In genomic region chr1:136858724-136859123, GRCm38 (mm10) we compare ENCODE assay signal across 18 mouse cellular contexts.
DNase-seq lines count a peak whose midpoint lies in the region; ATAC-seq and TF ChIP-seq lines count a peak whose summit lies in the region.
"Had no signal": no experiment of that assay in that cellular context is flagged by ENCODE, and none has a peak within 500 bp of the region (broad histone marks: within the 10 kb centered on the region; RNA-seq: fewer than 3 reads in every experiment).

No protein-coding gene starts in this region.

- no peak for DNase-seq in lung, postnatal 0 days (ENCODE audit: low spot score)
- no peak for DNase-seq in lung, adult 2 months
- peak; percentile 2 to 5 for DNase-seq in B cell, adult 2 months
- peak; percentile 43 for DNase-seq in CD4-positive, CD25-positive, alpha-beta regulatory T cell, adult 2 months (ENCODE audit: low read depth, low spot score)
- DNase-seq in liver, postnatal 0 days = no peak
- no peak for DNase-seq in midbrain, embryonic 14.5 days
- no peak for DNase-seq in heart, postnatal 36 days
- DNase-seq: cerebellum, adult 2 months; kidney, adult 18-20 months; layer of hippocampus, postnatal 36 days; retina, postnatal 1 day had no signal

- H3K4me2 ChIP-seq in lung, postnatal 0 days (replicated peaks; ENCODE audit: low read depth, low read length) = no peak overlapping the region
- H3K4me2 ChIP-seq in liver, postnatal 0 days (ENCODE audit: low read depth, low read length) = no peak overlapping the region
- no peak overlapping the region for H3K4me2 ChIP-seq in midbrain, embryonic 14.5 days (ENCODE audit: low read length)
- no peak overlapping the region for H3K4me2 ChIP-seq in intestine, postnatal 0 days (replicated peaks; ENCODE audit: low read depth)
- H3K4me2 ChIP-seq: limb, embryonic 12.5 days; liver, embryonic 15.5 days; midbrain, embryonic 12.5 days; neural tube, embryonic 12.5 days had no signal

- intact Hi-C loops in heart, postnatal 36 days (cut with DNase I) = no loop called here

- 56% methylated on average over 4 of the region's 4 CpGs for WGBS in lung, postnatal 0 days
- WGBS in lung, adult 2 months = 56% methylated on average over 4 of the region's 4 CpGs
- WGBS in liver, postnatal 0 days (ENCODE audit: insufficient replicate concordance) = 48% methylated on average over 4 of the region's 4 CpGs
- 83% methylated on average over 4 of the region's 4 CpGs for WGBS in midbrain, embryonic 14.5 days
- WGBS in intestine, postnatal 0 days = 73% methylated on average over 4 of the region's 4 CpGs

- no peaks in the 10 kb centered on the region for H3K9me3 ChIP-seq in lung, postnatal 0 days (ENCODE audit: low read length)
- H3K9me3 ChIP-seq in liver, postnatal 0 days (ENCODE audit: low read length) = no peaks in the 10 kb centered on the region
- H3K9me3 ChIP-seq in midbrain, embryonic 14.5 days (ENCODE audit: control insufficient read depth, low read length) = no peaks in the 10 kb centered on the region
- no peaks in the 10 kb centered on the region for H3K9me3 ChIP-seq in intestine, postnatal 0 days (ENCODE audit: control insufficient read depth)
- H3K9me3 ChIP-seq: limb, embryonic 12.5 days; liver, embryonic 15.5 days; midbrain, embryonic 12.5 days; neural tube, embryonic 12.5 days had no signal

- H3K27me3 ChIP-seq in lung, postnatal 0 days (replicated peaks; ENCODE audit: insufficient read depth, low read length) = no peaks in the 10 kb centered on the region
- H3K27me3 ChIP-seq in liver, postnatal 0 days (ENCODE audit: insufficient read depth, low read length) = no peaks in the 10 kb centered on the region
- H3K27me3 ChIP-seq in midbrain, embryonic 14.5 days (ENCODE audit: control insufficient read depth, insufficient read depth, low read length) = no peaks in the 10 kb centered on the region
- H3K27me3 ChIP-seq in intestine, postnatal 0 days (replicated peaks; ENCODE audit: control insufficient read depth, insufficient read depth, low read length) = no peaks in the 10 kb centered on the region
- H3K27me3 ChIP-seq: limb, embryonic 12.5 days; liver, embryonic 15.5 days; midbrain, embryonic 12.5 days; neural tube, embryonic 12.5 days had no signal

- H3K4me1 ChIP-seq in lung, postnatal 0 days (ENCODE audit: insufficient read depth, low read depth, low read length) = no peaks in the 10 kb centered on the region
- H3K4me1 ChIP-seq in lung, adult 2 months (ENCODE audit: control insufficient read depth, insufficient read depth, low read length) = no peaks in the 10 kb centered on the region
- peaks cover 10% of the 10 kb centered on the region; the same call in 1 of the 2 replicates for H3K4me1 ChIP-seq in liver, postnatal 0 days (ENCODE audit: insufficient read depth)
- no peaks in the 10 kb centered on the region for H3K4me1 ChIP-seq in midbrain, embryonic 14.5 days (ENCODE audit: control insufficient read depth, insufficient read depth, low read length)
- no peaks in the 10 kb centered on the region for H3K4me1 ChIP-seq in intestine, postnatal 0 days (replicated peaks; ENCODE audit: control insufficient read depth, insufficient read depth, low read length)
- H3K4me1 ChIP-seq: neural tube, embryonic 12.5 days had no signal

- no peak overlapping the region for H3K9ac ChIP-seq in lung, postnatal 0 days (replicated peaks; ENCODE audit: low read depth)
- H3K9ac ChIP-seq in liver, postnatal 0 days (replicated peaks) = no peak overlapping the region
- no peak overlapping the region for H3K9ac ChIP-seq in midbrain, embryonic 14.5 days (replicated peaks; ENCODE audit: low read length)
- no peak overlapping the region for H3K9ac ChIP-seq in intestine, postnatal 0 days (ENCODE audit: low read depth, low read length)
- H3K9ac ChIP-seq: limb, embryonic 12.5 days; liver, embryonic 15.5 days; midbrain, embryonic 12.5 days; neural tube, embryonic 12.5 days had no signal

- TF ChIP-seq CTCF in lung, postnatal 0 days (IDR thresholded peaks at IDR 0.05) = 0 out of 2 replicates have a peak, but pooled peaks have one; percentile 3
- TF ChIP-seq CTCF in lung, adult 2 months (IDR thresholded peaks at IDR 0.05; ENCODE audit: insufficient read depth, low read length) = no peak
- TF ChIP-seq CTCF in liver, postnatal 0 days (IDR thresholded peaks at IDR 0.05; ENCODE audit: low read depth) = no peak
- TF ChIP-seq CTCF in intestine, postnatal 0 days (IDR thresholded peaks at IDR 0.05; ENCODE audit: low read depth) = no peak

- TF ChIP-seq EP300 in lung, postnatal 0 days (IDR thresholded peaks at IDR 0.05) = no peak
- TF ChIP-seq EP300 in liver, postnatal 0 days (IDR thresholded peaks at IDR 0.05; ENCODE audit: low read depth) = no peak

- H3K36me3 ChIP-seq in lung, postnatal 0 days (ENCODE audit: insufficient read depth, low read length) = no peaks in the 10 kb centered on the region
- no peaks in the 10 kb centered on the region for H3K36me3 ChIP-seq in liver, postnatal 0 days (replicated peaks; ENCODE audit: insufficient read depth, low read length)
- H3K36me3 ChIP-seq in midbrain, embryonic 14.5 days (ENCODE audit: control insufficient read depth, insufficient read depth, low read length) = no peaks in the 10 kb centered on the region
- no peaks in the 10 kb centered on the region; the same call in 1 of the 2 replicates for H3K36me3 ChIP-seq in intestine, postnatal 0 days (ENCODE audit: control insufficient read depth, insufficient read depth)
- H3K36me3 ChIP-seq: limb, embryonic 12.5 days; liver, embryonic 15.5 days; midbrain, embryonic 12.5 days; neural tube, embryonic 12.5 days had no signal

- H3K4me3 ChIP-seq in lung, postnatal 0 days (ENCODE audit: low read depth, low read length) = no peak overlapping the region
- H3K4me3 ChIP-seq in lung, adult 2 months (replicated peaks; ENCODE audit: extremely low read depth, low read depth, low read length) = no peak overlapping the region
- H3K4me3 ChIP-seq in liver, postnatal 0 days (ENCODE audit: low read depth, low read length) = no peak overlapping the region
- no peak overlapping the region for H3K4me3 ChIP-seq in midbrain, embryonic 14.5 days (replicated peaks; ENCODE audit: low read depth, low read length)
- no peak overlapping the region for H3K4me3 ChIP-seq in intestine, postnatal 0 days (ENCODE audit: low read depth, low read length)
- H3K4me3 ChIP-seq: limb, embryonic 12.5 days; liver, embryonic 15.5 days; midbrain, embryonic 12.5 days; neural tube, embryonic 12.5 days had no signal

- no peak for TF ChIP-seq POLR2A in lung, adult 2 months (IDR thresholded peaks at IDR 0.05; ENCODE audit: borderline replicate concordance, extremely low read depth, low read depth, low read length)

- ATAC-seq in lung, postnatal 0 days = no peak
- ATAC-seq in liver, postnatal 0 days = no peak
- ATAC-seq in midbrain, embryonic 14.5 days (ENCODE audit: low FRiP score, low TSS enrichment) = no peak
- no peak for ATAC-seq in intestine, postnatal 0 days
- ATAC-seq: forebrain, embryonic 14.5 days; hindbrain, embryonic 16.5 days had no signal

- H3K27ac ChIP-seq in lung, postnatal 0 days (ENCODE audit: low read length) = no peak overlapping the region
- 0 out of 2 replicates have a peak overlapping the region, but pooled peaks have one; percentile 2 for H3K27ac ChIP-seq in liver, postnatal 0 days (ENCODE audit: low read depth)
- H3K27ac ChIP-seq in midbrain, embryonic 14.5 days (replicated peaks; ENCODE audit: low read depth, low read length) = no peak overlapping the region
- H3K27ac ChIP-seq in intestine, postnatal 0 days (ENCODE audit: low read depth, low read length) = no peak overlapping the region
- H3K27ac ChIP-seq: limb, embryonic 12.5 days; liver, embryonic 15.5 days; midbrain, embryonic 12.5 days; neural tube, embryonic 12.5 days had no signal

Comparison
In these comparisons a context has a peak if more than half of its experiments do, and no peak if none do; other contexts are left out.
1. DNase-seq: peak in B cell, adult 2 months (2 of 2) and CD4-positive, CD25-positive, alpha-beta regulatory T cell, adult 2 months (single experiment); none in lung, postnatal 0 days (single experiment), lung, adult 2 months (single experiment), liver, postnatal 0 days (single experiment), midbrain, embryonic 14.5 days (single experiment) and heart, postnatal 36 days (0 of 2).